Mouse (Mus musculus): Measurements from ENCODE around the gene Rasgef1b. TPM values are rescaled to one million over a fixed set of nuclear protein-coding genes. Genes with fewer than 3 reads are reported as not detected.

Gene Rasgef1b
- polyA plus RNA-seq, 1 experiment from 2014 or later = 31.1 TPM

- H3K4me2 ChIP-seq (ENCODE audit: low read depth, low read length) = no peak overlapping the region
- no peaks in the 10 kb centered on the region for H3K27me3 ChIP-seq (ENCODE audit: control insufficient read depth, insufficient read depth, low read length)
- 93% methylated on average over 10 of the region's 10 CpGs for WGBS
- H3K27ac ChIP-seq (ENCODE audit: low read length) = no peak overlapping the region
- no peak overlapping the region for H3K9ac ChIP-seq (ENCODE audit: low read length)
- peaks cover 6% of the 10 kb centered on the region for H3K4me1 ChIP-seq (ENCODE audit: control insufficient read depth, insufficient read depth, low read length)
- no peak overlapping the region for H3K4me3 ChIP-seq (ENCODE audit: low read length)
- no peaks in the 10 kb centered on the region for H3K9me3 ChIP-seq (replicated peaks; ENCODE audit: control insufficient read depth, low read length)
- no peaks in the 10 kb centered on the region for H3K36me3 ChIP-seq (ENCODE audit: control insufficient read depth, insufficient read depth)
- ATAC-seq (replicated peaks; ENCODE audit: extremely low read depth, insufficient read depth, low FRiP score) = no peak
Measured at GRCm38 (mm10) chr5:99342527-99342926, 386.3 kb downstream of the Rasgef1b start.

- Histone ChIP-seq H3K9ac (ENCODE audit: low read length) (peak overlapping the region; percentile 66), H3K9me3 (replicated peaks; ENCODE audit: control insufficient read depth, low read length) (no peaks in the 10 kb centered on the region), H3K36me3 (ENCODE audit: control insufficient read depth, insufficient read depth) (no peaks in the 10 kb centered on the region), H3K27ac (ENCODE audit: low read length) (peak overlapping the region; percentile 85), H3K4me2 (ENCODE audit: low read depth, low read length) (peak overlapping the region; percentile 67), H3K4me1 (ENCODE audit: control insufficient read depth, insufficient read depth, low read length) (peaks cover 6% of the 10 kb centered on the region), H3K4me3 (ENCODE audit: low read length) (peak overlapping the region; percentile 49), H3K27me3 (ENCODE audit: control insufficient read depth, insufficient read depth, low read length) (no peaks in the 10 kb centered on the region)
- peak; percentile 63 for ATAC-seq (replicated peaks; ENCODE audit: extremely low read depth, insufficient read depth, low FRiP score)
- 53% methylated on average over 8 of the region's 8 CpGs for WGBS
Measured at GRCm38 (mm10) chr5:99340311-99340989, 388.4 kb downstream of the Rasgef1b start.

- Histone ChIP-seq H3K9me3 (replicated peaks; ENCODE audit: control insufficient read depth, low read length) (no peaks in the 10 kb centered on the region), H3K4me1 (ENCODE audit: control insufficient read depth, insufficient read depth, low read length) (peaks cover 6% of the 10 kb centered on the region), H3K27me3 (ENCODE audit: control insufficient read depth, insufficient read depth, low read length) (no peaks in the 10 kb centered on the region), H3K4me2 (ENCODE audit: low read depth, low read length) (peak overlapping the region; percentile 67), H3K9ac (ENCODE audit: low read length) (peak overlapping the region; percentile 66), H3K36me3 (ENCODE audit: control insufficient read depth, insufficient read depth) (no peaks in the 10 kb centered on the region), H3K27ac (ENCODE audit: low read length) (peak overlapping the region; percentile 85), H3K4me3 (ENCODE audit: low read length) (peak overlapping the region; percentile 49)
- peak; percentile 91 for ATAC-seq (replicated peaks; ENCODE audit: extremely low read depth, insufficient read depth, low FRiP score)
- 7% methylated on average over 15 of the region's 15 CpGs for WGBS
Measured at GRCm38 (mm10) chr5:99339790-99340189, 389.1 kb downstream of the Rasgef1b start.

GRCm38 (mm10) chr5:99338826-99339225 lies 390.0 kb downstream of the Rasgef1b start:
- Histone ChIP-seq H3K27ac (ENCODE audit: low read length) (peak overlapping the region; percentile 33; the same call in 1 of the 2 replicates), H3K36me3 (ENCODE audit: control insufficient read depth, insufficient read depth) (no peaks in the 10 kb centered on the region), H3K4me2 (ENCODE audit: low read depth, low read length) (no peak overlapping the region), H3K9me3 (replicated peaks; ENCODE audit: control insufficient read depth, low read length) (no peaks in the 10 kb centered on the region), H3K9ac (ENCODE audit: low read length) (no peak overlapping the region), H3K4me1 (ENCODE audit: control insufficient read depth, insufficient read depth, low read length) (peaks cover 6% of the 10 kb centered on the region), H3K27me3 (ENCODE audit: control insufficient read depth, insufficient read depth, low read length) (no peaks in the 10 kb centered on the region), H3K4me3 (ENCODE audit: low read length) (no peak overlapping the region)
- WGBS = 91% methylated on average over 6 of the region's 6 CpGs
- ATAC-seq (replicated peaks; ENCODE audit: extremely low read depth, insufficient read depth, low FRiP score) = no peak

- no peak overlapping the region for H3K27ac ChIP-seq (ENCODE audit: low read length)
- H3K4me2 ChIP-seq (ENCODE audit: low read depth, low read length) = peak overlapping the region; percentile 12; the same call in 1 of the 2 replicates
- no peak overlapping the region for H3K4me3 ChIP-seq (ENCODE audit: low read length)
- H3K4me1 ChIP-seq (ENCODE audit: control insufficient read depth, insufficient read depth, low read length) = peaks cover 9% of the 10 kb centered on the region
- ATAC-seq (replicated peaks; ENCODE audit: extremely low read depth, insufficient read depth, low FRiP score) = no peak
- no peaks in the 10 kb centered on the region for H3K27me3 ChIP-seq (ENCODE audit: control insufficient read depth, insufficient read depth, low read length)
- H3K9me3 ChIP-seq (replicated peaks; ENCODE audit: control insufficient read depth, low read length) = no peaks in the 10 kb centered on the region
- H3K36me3 ChIP-seq (ENCODE audit: control insufficient read depth, insufficient read depth) = no peaks in the 10 kb centered on the region
- H3K9ac ChIP-seq (ENCODE audit: low read length) = no peak overlapping the region
- 64% methylated on average over 11 of the region's 11 CpGs for WGBS
Measured at GRCm38 (mm10) chr5:99336427-99336826, 392.4 kb downstream of the Rasgef1b start.

GRCm38 (mm10) chr5:99334017-99334416 lies 394.8 kb downstream of the Rasgef1b start:
- no peak for ATAC-seq (replicated peaks; ENCODE audit: extremely low read depth, insufficient read depth, low FRiP score)

GRCm38 (mm10) chr5:99332021-99332420 lies 396.8 kb downstream of the Rasgef1b start:
- no peaks in the 10 kb centered on the region for H3K27me3 ChIP-seq (ENCODE audit: control insufficient read depth, insufficient read depth, low read length)
- ATAC-seq (replicated peaks; ENCODE audit: extremely low read depth, insufficient read depth, low FRiP score) = no peak
- H3K4me2 ChIP-seq (ENCODE audit: low read depth, low read length) = no peak overlapping the region
- H3K9ac ChIP-seq (ENCODE audit: low read length) = no peak overlapping the region
- 0 out of 2 replicates have a peak, but pooled peaks cover 3% of the 10 kb centered on the region for H3K4me1 ChIP-seq (ENCODE audit: control insufficient read depth, insufficient read depth, low read length)
- 81% methylated on average over 2 of the region's 2 CpGs for WGBS
- no peak overlapping the region for H3K27ac ChIP-seq (ENCODE audit: low read length)
- no peaks in the 10 kb centered on the region for H3K36me3 ChIP-seq (ENCODE audit: control insufficient read depth, insufficient read depth)
- no peaks in the 10 kb centered on the region for H3K9me3 ChIP-seq (replicated peaks; ENCODE audit: control insufficient read depth, low read length)
- no peak overlapping the region for H3K4me3 ChIP-seq (ENCODE audit: low read length)

More at GRCm38 (mm10) chr5:99334017-99334416, 394.8 kb downstream of the Rasgef1b start:
- 71% methylated on average over 5 of the region's 5 CpGs for WGBS
- H3K4me3 ChIP-seq (ENCODE audit: low read length) = no peak overlapping the region
- H3K27me3 ChIP-seq (ENCODE audit: control insufficient read depth, insufficient read depth, low read length) = no peaks in the 10 kb centered on the region
- H3K36me3 ChIP-seq (ENCODE audit: control insufficient read depth, insufficient read depth) = no peaks in the 10 kb centered on the region
- H3K9me3 ChIP-seq (replicated peaks; ENCODE audit: control insufficient read depth, low read length) = no peaks in the 10 kb centered on the region
- no peak overlapping the region for H3K9ac ChIP-seq (ENCODE audit: low read length)
- no peak overlapping the region for H3K27ac ChIP-seq (ENCODE audit: low read length)
- H3K4me2 ChIP-seq (ENCODE audit: low read depth, low read length) = no peak overlapping the region
- H3K4me1 ChIP-seq (ENCODE audit: control insufficient read depth, insufficient read depth, low read length) = 0 out of 2 replicates have a peak, but pooled peaks cover 3% of the 10 kb centered on the region

- 61% methylated on average over 6 of the region's 6 CpGs for WGBS
- Histone ChIP-seq H3K36me3 (ENCODE audit: control insufficient read depth, insufficient read depth) (no peaks in the 10 kb centered on the region), H3K4me1 (ENCODE audit: control insufficient read depth, insufficient read depth, low read length) (0 out of 2 replicates have a peak, but pooled peaks cover 3% of the 10 kb centered on the region), H3K9ac (ENCODE audit: low read length) (no peak overlapping the region), H3K27me3 (ENCODE audit: control insufficient read depth, insufficient read depth, low read length) (no peaks in the 10 kb centered on the region), H3K4me3 (ENCODE audit: low read length) (no peak overlapping the region), H3K4me2 (ENCODE audit: low read depth, low read length) (no peak overlapping the region), H3K9me3 (replicated peaks; ENCODE audit: control insufficient read depth, low read length) (no peaks in the 10 kb centered on the region), H3K27ac (ENCODE audit: low read length) (no peak overlapping the region)
- ATAC-seq (replicated peaks; ENCODE audit: extremely low read depth, insufficient read depth, low FRiP score) = no peak
Measured at GRCm38 (mm10) chr5:99329065-99329464, 399.8 kb downstream of the Rasgef1b start.

GRCm38 (mm10) chr5:99327019-99327418 lies 401.8 kb downstream of the Rasgef1b start:
- no peaks in the 10 kb centered on the region for H3K9me3 ChIP-seq (replicated peaks; ENCODE audit: control insufficient read depth, low read length)
- H3K27me3 ChIP-seq (ENCODE audit: control insufficient read depth, insufficient read depth, low read length) = no peaks in the 10 kb centered on the region
- H3K4me1 ChIP-seq (ENCODE audit: control insufficient read depth, insufficient read depth, low read length) = no peaks in the 10 kb centered on the region
- no peaks in the 10 kb centered on the region for H3K36me3 ChIP-seq (ENCODE audit: control insufficient read depth, insufficient read depth)
- ATAC-seq (replicated peaks; ENCODE audit: extremely low read depth, insufficient read depth, low FRiP score) = no peak
- no peak overlapping the region for H3K9ac ChIP-seq (ENCODE audit: low read length)
- no peak overlapping the region for H3K27ac ChIP-seq (ENCODE audit: low read length)
- WGBS = 69% methylated on average over 2 of the region's 2 CpGs
- H3K4me3 ChIP-seq (ENCODE audit: low read length) = no peak overlapping the region
- no peak overlapping the region for H3K4me2 ChIP-seq (ENCODE audit: low read depth, low read length)

All from heart, embryonic 16.5 days (tissue).